Comparison of ENCODE assay signal across 14 mouse cellular contexts in genomic region chr9:64114646-64115045, GRCm38 (mm10). TPM values are rescaled to one million over a fixed set of nuclear protein-coding genes. Genes with fewer than 3 reads are reported as not detected.
DNase-seq lines count a peak whose midpoint lies in the region; ATAC-seq and TF ChIP-seq lines count a peak whose summit lies in the region.
"Had no signal": no experiment of that assay in that cellular context is flagged by ENCODE, and none has a peak within 500 bp of the region (broad histone marks: within the 10 kb centered on the region; RNA-seq: fewer than 3 reads in every experiment).

No protein-coding gene starts in this region.

- no peaks in the 10 kb centered on the region for H3K36me3 ChIP-seq in lung, embryonic 16.5 days (ENCODE audit: control insufficient read depth, insufficient read depth, low read length)
- no peaks in the 10 kb centered on the region for H3K36me3 ChIP-seq in heart, embryonic 16.5 days (ENCODE audit: control insufficient read depth, insufficient read depth)
- no peaks in the 10 kb centered on the region for H3K36me3 ChIP-seq in stomach, postnatal 0 days (ENCODE audit: control insufficient read depth, insufficient read depth, low read length)
- H3K36me3 ChIP-seq in hindbrain, embryonic 16.5 days (ENCODE audit: control insufficient read depth, insufficient read depth, low read length): no peaks in the 10 kb centered on the region
- H3K36me3 ChIP-seq: kidney, embryonic 15.5 days had no signal

- no peak for TF ChIP-seq CTCF in stomach, postnatal 0 days (IDR thresholded peaks at IDR 0.05; ENCODE audit: low read depth)

- ATAC-seq in lung, embryonic 16.5 days (ENCODE audit: low read depth): peak; percentile 50; the same call in 1 of the 2 replicates
- ATAC-seq in heart, embryonic 16.5 days (replicated peaks; ENCODE audit: extremely low read depth, insufficient read depth, low FRiP score): peak; percentile 71
- peak; percentile 64 for ATAC-seq in stomach, postnatal 0 days (ENCODE audit: low FRiP score, low TSS enrichment)
- ATAC-seq in hindbrain, embryonic 16.5 days: no peak
- ATAC-seq: forebrain, embryonic 14.5 days had no signal

- peak overlapping the region; percentile 15; the same call in 1 of the 2 replicates for H3K27ac ChIP-seq in lung, embryonic 16.5 days (ENCODE audit: low read length)
- H3K27ac ChIP-seq in heart, embryonic 16.5 days (ENCODE audit: low read length): peak overlapping the region; percentile 77
- H3K27ac ChIP-seq in stomach, postnatal 0 days (replicated peaks): no peak overlapping the region
- H3K27ac ChIP-seq in hindbrain, embryonic 16.5 days (ENCODE audit: low read depth, low read length): no peak overlapping the region
- H3K27ac ChIP-seq: heart, adult 2 months; kidney, embryonic 15.5 days had no signal

- no peak for DNase-seq in lung, adult 18-20 months
- peak; percentile 36 for DNase-seq in embryo, embryonic 11 days
- DNase-seq in stomach, postnatal 0 days (ENCODE audit: low spot score): no peak
- no peak for DNase-seq in c-Kit-positive CD71-positive TER-119-positive erythroid progenitor cells, embryonic 14.5 days (ENCODE audit: low spot score)
- DNase-seq: cerebellum, postnatal 36 days; right cerebral cortex, postnatal 4 days had no signal

- peak overlapping the region; percentile 38; the same call in 1 of the 2 replicates for H3K9ac ChIP-seq in lung, embryonic 16.5 days (ENCODE audit: low read length)
- H3K9ac ChIP-seq in heart, embryonic 16.5 days (ENCODE audit: low read length): peak overlapping the region; percentile 44; the same call in 1 of the 2 replicates
- no peak overlapping the region for H3K9ac ChIP-seq in stomach, postnatal 0 days (ENCODE audit: low read length)
- no peak overlapping the region for H3K9ac ChIP-seq in hindbrain, embryonic 16.5 days (ENCODE audit: low read depth, low read length)
- H3K9ac ChIP-seq: kidney, embryonic 15.5 days had no signal

- no peak overlapping the region for H3K4me2 ChIP-seq in lung, embryonic 16.5 days (ENCODE audit: low read depth, low read length)
- no peak overlapping the region for H3K4me2 ChIP-seq in heart, embryonic 16.5 days (ENCODE audit: low read depth, low read length)
- no peak overlapping the region for H3K4me2 ChIP-seq in stomach, postnatal 0 days (replicated peaks; ENCODE audit: low read depth)
- no peak overlapping the region for H3K4me2 ChIP-seq in hindbrain, embryonic 16.5 days (ENCODE audit: low read length)
- H3K4me2 ChIP-seq: kidney, embryonic 15.5 days had no signal

- no peak overlapping the region for H3K4me3 ChIP-seq in lung, embryonic 16.5 days (ENCODE audit: low read length)
- no peak overlapping the region for H3K4me3 ChIP-seq in heart, embryonic 16.5 days (ENCODE audit: low read length)
- H3K4me3 ChIP-seq in stomach, postnatal 0 days (ENCODE audit: low read depth, low read length): no peak overlapping the region
- no peak overlapping the region for H3K4me3 ChIP-seq in hindbrain, embryonic 16.5 days (ENCODE audit: low read length)
- H3K4me3 ChIP-seq: heart, adult 2 months; kidney, embryonic 15.5 days; megakaryocyte, embryonic 14.5 days had no signal

- H3K4me1 ChIP-seq in lung, embryonic 16.5 days (replicated peaks; ENCODE audit: control insufficient read depth, insufficient read depth, low read length): peaks cover 9% of the 10 kb centered on the region; the same call in 1 of the 2 replicates
- peaks cover 16% of the 10 kb centered on the region for H3K4me1 ChIP-seq in heart, embryonic 16.5 days (ENCODE audit: control insufficient read depth, insufficient read depth, low read length)
- no peaks in the 10 kb centered on the region for H3K4me1 ChIP-seq in stomach, postnatal 0 days (replicated peaks; ENCODE audit: control insufficient read depth, insufficient read depth)
- no peaks in the 10 kb centered on the region for H3K4me1 ChIP-seq in hindbrain, embryonic 16.5 days (ENCODE audit: control insufficient read depth, insufficient read depth, low read depth, low read length)
- H3K4me1 ChIP-seq: kidney, embryonic 15.5 days had no signal

- H3K9me3 ChIP-seq in lung, embryonic 16.5 days (ENCODE audit: control insufficient read depth, low read length): no peaks in the 10 kb centered on the region
- no peaks in the 10 kb centered on the region for H3K9me3 ChIP-seq in heart, embryonic 16.5 days (replicated peaks; ENCODE audit: control insufficient read depth, low read length)
- H3K9me3 ChIP-seq in stomach, postnatal 0 days (ENCODE audit: control insufficient read depth, low read length): no peaks in the 10 kb centered on the region
- H3K9me3 ChIP-seq in hindbrain, embryonic 16.5 days (ENCODE audit: control insufficient read depth, low read length): no peaks in the 10 kb centered on the region
- H3K9me3 ChIP-seq: kidney, embryonic 15.5 days; megakaryocyte, embryonic 14.5 days had no signal

- H3K27me3 ChIP-seq in lung, embryonic 16.5 days (ENCODE audit: control insufficient read depth, insufficient read depth, low read depth, low read length): no peaks in the 10 kb centered on the region
- no peaks in the 10 kb centered on the region for H3K27me3 ChIP-seq in heart, embryonic 16.5 days (ENCODE audit: control insufficient read depth, insufficient read depth, low read length)
- H3K27me3 ChIP-seq in stomach, postnatal 0 days (ENCODE audit: control insufficient read depth, insufficient read depth, low read length): no peaks in the 10 kb centered on the region
- H3K27me3 ChIP-seq in hindbrain, embryonic 16.5 days (replicated peaks; ENCODE audit: control insufficient read depth, insufficient read depth, low read length): no peaks in the 10 kb centered on the region
- H3K27me3 ChIP-seq: kidney, embryonic 15.5 days had no signal

- no peak for TF ChIP-seq EP300 in stomach, postnatal 0 days (optimal IDR thresholded peaks at IDR 0.05)

- 9% methylated on average over 2 of the region's 2 CpGs for WGBS in lung, embryonic 16.5 days
- 9% methylated on average over 2 of the region's 2 CpGs for WGBS in heart, embryonic 16.5 days
- 10% methylated on average over 2 of the region's 2 CpGs for WGBS in stomach, postnatal 0 days
- WGBS in hindbrain, embryonic 16.5 days: 35% methylated on average over 2 of the region's 2 CpGs

RNA-seq across cellular contexts. Expression of gene Lctl, which starts 2.3 kb away (rescaled TPM):
- not detected in 2 replicates for polyA plus RNA-seq in lung, embryonic 16.5 days (2015; fragmentation: Nextera tagmentation; extraction: Ambion mirVana)
- not detected in 2 replicates for polyA plus RNA-seq in heart, embryonic 16.5 days (2015; fragmentation: Nextera tagmentation; extraction: Ambion mirVana)
- 0.13 and 0.17 TPM in 2 replicates for polyA plus RNA-seq in stomach, postnatal 0 days (2015; fragmentation: Nextera tagmentation; extraction: Ambion mirVana)
- not detected in 2 replicates for polyA plus RNA-seq in hindbrain, embryonic 16.5 days (2015; fragmentation: Nextera tagmentation; extraction: Ambion mirVana)
- polyA plus RNA-seq: forebrain, embryonic 14.5 days; neural tube, embryonic 14.5 days had no signal

RNA-seq across cellular contexts. Expression of gene Zwilch, which starts 58.3 kb away (rescaled TPM):
- 27.9 and 28.5 TPM in 2 replicates for polyA plus RNA-seq in lung, embryonic 16.5 days (2015; fragmentation: Nextera tagmentation; extraction: Ambion mirVana)
- 17.2 and 18.3 TPM in 2 replicates for polyA plus RNA-seq in heart, embryonic 16.5 days (2015; fragmentation: Nextera tagmentation; extraction: Ambion mirVana)
- polyA plus RNA-seq in stomach, postnatal 0 days (2015; fragmentation: Nextera tagmentation; extraction: Ambion mirVana): 3.2 and 4.1 TPM in 2 replicates
- 6.6 and 9.4 TPM in 2 replicates for polyA plus RNA-seq in hindbrain, embryonic 16.5 days (2015; fragmentation: Nextera tagmentation; extraction: Ambion mirVana)

RNA-seq across cellular contexts. Expression of gene Rpl4, which starts 58.5 kb away (rescaled TPM):
- 1,101 and 1,112 TPM in 2 replicates for polyA plus RNA-seq in lung, embryonic 16.5 days (2015; fragmentation: Nextera tagmentation; extraction: Ambion mirVana)
- polyA plus RNA-seq in heart, embryonic 16.5 days (2015; fragmentation: Nextera tagmentation; extraction: Ambion mirVana): 681 and 801 TPM in 2 replicates
- 902 and 907 TPM in 2 replicates for polyA plus RNA-seq in stomach, postnatal 0 days (2015; fragmentation: Nextera tagmentation; extraction: Ambion mirVana)
- polyA plus RNA-seq in hindbrain, embryonic 16.5 days (2015; fragmentation: Nextera tagmentation; extraction: Ambion mirVana): 580 and 585 TPM in 2 replicates

Comparison
In these comparisons a context has a peak if more than half of its experiments do, and no peak if none do; other contexts are left out.
1. H3K27ac ChIP-seq: peak in lung, embryonic 16.5 days (single experiment) and heart, embryonic 16.5 days (single experiment); none in stomach, postnatal 0 days (single experiment) and hindbrain, embryonic 16.5 days (single experiment).
2. H3K9ac ChIP-seq: peak in lung, embryonic 16.5 days (single experiment) and heart, embryonic 16.5 days (single experiment); none in stomach, postnatal 0 days (single experiment) and hindbrain, embryonic 16.5 days (single experiment).